Mouse (Mus musculus) embryo, embryonic 9.5 days (tissue): ENCODE data around the gene Ggta1.

Experiments used
- DNase-seq: peaks from one replicate; pipeline ENCODE4 v3.0.0-alpha.2; 2017; ENCODE audit errors: extremely low spot score

Gene Ggta1

DNA sequence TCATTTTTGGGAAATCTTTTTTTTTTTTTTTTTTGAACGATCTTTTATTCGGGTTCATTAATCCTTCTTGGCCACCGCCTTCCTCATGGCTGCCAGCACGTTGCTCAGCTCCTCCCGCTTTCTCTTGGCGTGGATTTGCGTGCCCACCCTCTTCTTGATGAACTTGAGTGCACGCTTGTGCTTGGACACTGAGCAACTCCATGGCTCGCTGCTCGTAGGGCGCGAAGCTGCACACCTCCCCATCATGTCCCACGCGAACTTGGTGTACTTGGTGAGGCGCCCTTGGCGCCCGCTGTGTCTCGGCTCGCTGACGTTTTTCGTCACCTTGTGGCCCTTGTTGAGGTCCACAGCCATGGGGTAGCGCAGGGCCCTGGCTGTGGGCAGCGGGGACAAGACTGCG, 28.1 kb upstream of the Ggta1 start:
- no peak for DNase-seq

DNA sequence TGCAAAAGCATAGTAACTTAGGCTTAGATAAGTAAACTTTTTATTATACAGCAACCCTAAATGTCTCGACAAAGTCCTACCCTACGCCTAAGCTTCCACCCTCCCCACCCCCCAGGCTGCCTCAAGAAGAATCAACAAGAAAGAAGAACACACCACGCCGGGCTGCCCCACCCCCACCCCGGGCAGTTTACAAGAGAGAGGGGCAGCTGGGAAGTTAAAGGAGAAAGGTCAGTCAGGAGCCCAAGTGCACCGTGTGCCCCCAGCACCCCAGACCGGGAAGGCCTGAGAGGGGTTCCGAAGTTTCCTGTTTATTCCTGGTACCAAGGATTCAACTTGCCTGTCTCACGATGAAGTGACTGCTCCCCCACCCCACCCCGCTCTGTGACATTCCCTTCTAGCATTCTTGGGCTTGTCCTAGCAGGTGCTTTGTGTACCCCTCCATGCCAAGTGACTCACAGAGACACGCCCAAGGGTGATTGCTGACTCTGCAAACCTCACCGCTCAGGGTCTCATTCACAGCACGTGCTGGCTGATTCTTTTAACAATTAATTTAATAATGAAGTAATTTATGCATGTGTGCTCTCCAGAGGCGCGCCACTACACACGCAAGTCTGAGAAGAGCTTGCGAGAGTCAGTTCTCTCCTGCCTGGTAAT, 27.6 kb upstream of the Ggta1 start:
- DNase-seq = no peak

DNA sequence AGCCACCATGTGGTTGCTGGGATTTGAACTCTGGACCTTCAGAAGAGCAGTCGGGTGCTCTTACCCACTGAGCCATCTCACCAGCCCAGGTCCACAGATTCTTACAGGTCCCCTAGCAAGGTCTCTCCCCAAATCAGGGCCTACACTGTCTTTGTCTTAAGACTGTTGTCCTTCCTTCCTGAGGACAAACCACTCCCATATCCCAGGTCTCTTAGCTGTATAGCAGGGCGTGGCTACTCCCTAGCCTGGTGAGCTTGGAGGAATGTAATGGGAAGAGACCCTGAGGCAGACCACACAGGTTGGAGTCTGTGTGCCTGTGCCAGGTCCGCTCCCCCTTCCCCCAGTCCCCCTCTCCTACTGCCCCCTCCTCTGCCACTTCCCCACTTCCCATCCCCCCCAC, 24.7 kb upstream of the Ggta1 start:
- DNase-seq = no peak

DNA sequence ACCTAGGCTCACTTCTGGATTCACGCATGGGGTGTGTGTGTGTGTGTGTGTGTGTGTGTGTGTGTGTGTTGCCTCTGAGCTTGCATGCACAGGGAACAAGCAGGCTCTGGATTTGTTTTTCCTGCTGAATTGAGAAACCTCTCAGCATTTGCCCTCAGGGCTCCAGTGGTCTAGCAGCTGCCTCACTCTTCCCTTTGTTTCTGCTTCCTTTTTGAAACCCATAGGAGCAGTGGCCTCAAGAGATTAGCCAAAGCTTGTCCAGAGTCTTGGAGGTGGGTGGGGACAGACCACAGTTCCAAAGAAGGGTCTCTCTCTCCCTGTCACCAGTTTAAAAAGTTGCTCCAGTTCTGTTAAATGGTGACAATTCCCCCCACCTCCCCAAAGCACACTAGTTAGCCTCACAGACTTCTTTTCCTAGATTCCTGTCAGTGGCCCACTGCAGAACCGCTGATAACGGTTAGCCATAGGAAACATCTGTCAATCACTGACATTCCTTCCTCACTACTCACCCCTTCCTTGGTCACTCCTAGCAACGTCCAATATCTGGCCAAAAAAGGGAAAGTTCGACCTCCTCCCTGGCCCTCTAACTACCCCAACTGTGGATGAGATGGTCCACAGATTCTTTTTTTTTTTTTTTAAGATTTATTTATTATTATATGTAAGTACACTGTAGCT, 24.1 kb upstream of the Ggta1 start:
- no peak for DNase-seq

DNA sequence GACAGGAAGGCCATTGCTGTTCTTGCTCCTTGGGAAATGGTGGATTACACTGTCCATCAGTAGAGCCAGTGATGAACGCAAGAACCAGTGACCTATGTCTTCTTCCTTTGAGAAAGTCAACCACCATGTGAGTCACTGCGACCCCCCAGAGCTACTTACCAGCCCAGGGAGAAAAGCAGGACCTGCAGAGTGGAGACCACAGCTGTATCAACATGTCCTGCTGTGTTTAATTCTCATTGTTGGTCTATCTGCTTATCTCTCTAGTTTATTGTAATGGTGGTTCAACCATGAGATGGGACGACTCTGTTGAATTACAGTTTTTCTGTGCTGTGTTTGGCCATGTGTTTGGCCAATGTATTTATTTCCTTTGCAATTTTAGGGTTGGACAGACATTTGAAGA, 21.1 kb upstream of the Ggta1 start:
- no peak for DNase-seq

DNA sequence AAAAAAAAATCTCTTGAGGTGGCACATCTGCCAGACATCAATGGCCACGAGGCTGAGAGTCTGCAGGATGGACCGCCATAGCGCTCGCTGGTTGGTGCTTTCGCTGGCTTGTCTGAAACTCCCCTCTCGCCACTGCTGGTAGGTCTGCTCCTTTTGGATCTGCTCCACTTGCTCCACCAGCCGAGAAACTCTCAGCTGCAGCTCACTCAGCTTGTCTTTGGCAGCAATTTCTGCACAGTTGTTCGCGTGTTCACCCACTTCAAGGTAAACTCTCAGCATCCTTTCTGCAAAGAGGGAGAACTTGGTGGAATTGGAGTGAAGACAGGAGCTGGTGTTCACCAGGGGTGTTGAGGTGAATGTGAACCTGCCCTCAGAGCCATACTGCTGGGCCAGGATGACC, 20.4 kb upstream of the Ggta1 start:
- no peak for DNase-seq

DNA sequence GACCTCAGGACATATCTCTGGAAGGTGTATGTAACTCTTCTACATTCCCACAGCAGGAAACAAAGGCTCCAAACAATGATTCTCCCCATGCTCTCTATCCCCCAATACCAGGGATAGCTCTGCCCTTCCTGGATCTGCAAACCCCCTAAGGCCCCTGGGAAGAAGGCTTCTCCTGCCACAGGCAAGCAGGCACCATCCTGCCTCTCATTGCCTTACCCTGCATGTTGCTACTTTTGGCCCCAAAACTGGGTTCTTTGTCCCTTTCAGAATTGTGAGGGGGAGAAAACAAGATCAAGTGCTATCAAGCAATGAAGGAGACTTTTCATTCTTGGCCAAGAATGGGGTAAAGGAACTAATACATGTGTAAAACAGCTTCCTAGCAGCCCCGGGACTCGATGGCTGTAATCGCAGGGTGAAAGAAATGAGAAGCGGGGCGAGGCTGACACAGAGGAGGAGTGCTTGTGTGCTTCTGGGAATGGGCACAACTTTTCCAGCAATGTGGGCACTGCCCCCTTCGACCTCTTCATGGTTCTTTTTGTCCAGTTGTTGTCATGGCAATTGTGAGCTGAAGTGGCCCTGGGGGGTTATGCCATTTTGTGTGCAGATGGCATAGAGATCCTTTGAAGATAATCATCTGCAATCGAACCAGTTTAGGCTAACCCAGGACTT, 18.4 kb upstream of the Ggta1 start:
- DNase-seq = no peak

DNA sequence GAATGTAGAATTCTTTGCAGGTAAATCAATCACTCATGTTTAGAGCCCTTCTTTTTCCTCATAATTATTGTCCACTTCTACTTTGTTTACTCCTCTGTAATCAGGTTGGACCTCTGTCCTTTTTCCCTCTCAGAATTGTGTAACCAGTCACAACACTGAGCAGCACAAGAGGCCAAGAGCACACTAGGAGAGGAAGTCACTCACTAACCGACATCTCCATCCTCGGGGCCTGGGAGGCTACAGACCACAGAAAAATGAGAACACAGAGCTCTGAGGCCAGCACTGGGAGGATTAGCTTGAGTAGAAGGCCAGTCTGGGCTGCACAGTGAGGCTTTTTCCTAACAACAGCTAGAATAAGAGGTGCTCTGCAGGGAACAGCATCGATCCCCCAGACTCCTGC, 17.0 kb upstream of the Ggta1 start:
- no peak for DNase-seq

DNA sequence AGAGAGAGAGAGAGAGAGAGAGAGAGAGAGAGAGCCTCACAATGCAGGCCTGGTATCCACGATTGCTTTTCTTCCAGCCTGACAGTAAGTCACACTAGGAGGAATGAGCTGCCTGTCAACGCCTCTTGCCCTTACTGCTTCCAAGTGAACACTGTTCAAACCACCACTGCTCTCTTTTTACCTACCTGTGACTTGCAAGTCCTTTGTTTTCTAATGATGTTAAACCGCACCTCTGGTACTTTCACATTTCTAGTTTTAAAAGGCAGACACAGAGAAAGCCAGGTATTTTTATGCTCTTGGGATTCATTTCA, 15.7 kb upstream of the Ggta1 start:
- DNase-seq = no peak

DNA sequence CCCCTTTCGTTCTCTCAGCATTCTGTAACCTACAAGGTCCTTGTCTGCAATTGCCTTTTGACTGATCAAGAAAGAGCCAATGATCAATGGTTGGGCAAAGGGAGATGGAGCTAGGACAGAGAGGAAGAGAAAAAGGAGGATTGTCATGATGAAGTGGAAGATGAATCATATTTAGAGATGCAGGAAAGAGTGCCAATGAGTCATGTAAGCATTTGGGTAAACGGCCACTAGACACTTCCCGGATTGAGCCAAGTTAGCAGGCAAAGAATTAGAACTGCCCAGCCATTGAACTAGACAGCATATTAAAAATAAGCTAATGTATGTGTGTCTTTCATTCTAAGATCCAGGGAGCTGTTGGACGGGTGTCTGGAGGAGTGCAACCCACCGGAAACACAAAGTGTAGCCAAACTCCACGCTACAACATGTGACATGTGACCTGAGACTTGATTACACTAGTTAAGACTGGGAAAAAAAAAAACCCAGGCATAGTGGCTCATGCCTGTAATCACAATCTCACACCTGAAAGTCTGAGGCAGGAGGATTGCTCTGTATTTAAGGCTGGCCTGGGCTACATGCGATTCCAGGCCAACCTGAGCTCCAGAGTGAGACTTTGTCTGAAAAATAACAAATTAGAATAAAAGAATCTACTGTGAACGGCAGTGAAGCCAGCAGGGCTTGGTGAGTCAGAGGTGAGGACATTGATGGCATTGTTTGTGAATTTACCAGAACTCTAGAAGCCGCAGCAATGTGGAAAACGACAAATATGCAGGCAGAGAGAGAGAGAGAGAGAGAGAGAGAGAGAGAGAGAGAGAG, 15.2 kb upstream of the Ggta1 start:
- DNase-seq = no peak

DNA sequence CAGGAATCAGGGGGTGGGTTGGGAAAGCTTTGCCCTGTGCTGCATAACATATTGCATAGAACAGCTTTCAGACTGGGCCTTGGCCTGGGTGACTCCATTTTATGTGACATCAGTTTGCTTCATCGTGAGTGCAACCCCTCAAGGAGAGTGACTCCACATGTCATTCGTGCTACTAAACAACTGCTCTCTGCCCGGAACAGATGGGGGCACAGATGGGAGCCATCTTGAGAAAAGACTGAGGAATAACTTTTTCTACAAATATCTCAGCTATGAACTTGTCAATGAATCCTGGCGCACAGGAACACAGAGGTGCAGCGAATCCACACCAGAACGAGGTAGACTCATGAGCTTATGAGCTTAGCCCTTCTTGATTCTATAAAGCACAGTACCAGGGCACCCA, 14.3 kb upstream of the Ggta1 start:
- no peak for DNase-seq

DNA sequence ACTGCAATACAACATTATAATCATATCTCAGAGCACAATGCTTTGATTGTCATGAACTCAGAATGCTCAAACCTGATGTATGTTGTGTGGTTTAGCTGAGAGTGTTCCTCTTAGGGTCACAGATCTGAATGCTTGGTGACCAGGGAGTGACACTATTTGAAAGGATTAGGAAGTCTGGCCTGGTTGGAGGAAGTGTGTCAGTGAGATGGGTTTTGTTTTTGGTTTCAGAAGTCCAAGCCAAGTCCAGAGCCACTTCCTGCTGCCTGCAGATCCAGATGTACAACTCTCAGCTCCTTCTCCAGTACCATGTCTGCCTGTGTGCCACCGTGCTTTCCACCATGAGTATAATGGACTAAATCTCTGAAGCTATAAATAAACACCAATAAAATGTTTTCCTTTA, 11.9 kb upstream of the Ggta1 start:
- no peak for DNase-seq

DNA sequence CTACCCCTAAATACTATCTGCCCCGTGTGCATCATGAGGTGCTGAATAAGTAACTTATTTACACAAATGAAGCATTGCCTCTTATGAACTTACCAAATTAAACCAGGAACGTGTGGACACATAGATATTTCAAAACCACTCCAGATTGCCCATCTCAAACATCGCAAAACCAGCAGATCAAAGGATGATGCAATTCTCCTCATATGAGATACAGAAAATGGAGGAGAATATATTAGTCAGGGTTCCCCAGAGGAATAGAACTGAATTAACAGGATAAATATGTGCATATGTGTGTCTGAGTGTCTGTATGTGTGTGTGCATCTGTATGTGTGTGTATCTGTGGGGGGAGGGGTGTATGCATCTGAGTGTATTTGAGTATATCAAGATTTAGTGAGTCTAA, 6.2 kb upstream of the Ggta1 start:
- no peak for DNase-seq

DNA sequence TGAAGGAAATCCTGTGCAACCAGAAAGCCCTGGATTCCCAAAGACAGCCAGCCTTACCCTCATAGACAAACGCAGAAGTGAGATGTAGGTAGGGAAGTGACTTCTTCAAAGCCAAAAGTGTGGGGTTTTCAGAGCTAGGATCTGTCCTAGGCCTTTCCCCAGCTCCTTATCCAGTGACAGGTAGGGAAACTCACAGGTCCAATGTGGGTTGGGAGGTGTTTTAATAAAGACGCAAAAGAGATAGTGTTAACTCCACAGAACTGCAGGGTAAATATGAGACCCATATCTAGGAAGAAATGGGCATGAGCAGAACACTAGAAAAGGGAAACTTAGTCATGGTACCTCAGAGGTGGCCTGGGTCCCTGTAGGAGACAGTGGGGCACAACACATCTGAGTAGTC, 5.2 kb upstream of the Ggta1 start:
- DNase-seq = no peak

DNA sequence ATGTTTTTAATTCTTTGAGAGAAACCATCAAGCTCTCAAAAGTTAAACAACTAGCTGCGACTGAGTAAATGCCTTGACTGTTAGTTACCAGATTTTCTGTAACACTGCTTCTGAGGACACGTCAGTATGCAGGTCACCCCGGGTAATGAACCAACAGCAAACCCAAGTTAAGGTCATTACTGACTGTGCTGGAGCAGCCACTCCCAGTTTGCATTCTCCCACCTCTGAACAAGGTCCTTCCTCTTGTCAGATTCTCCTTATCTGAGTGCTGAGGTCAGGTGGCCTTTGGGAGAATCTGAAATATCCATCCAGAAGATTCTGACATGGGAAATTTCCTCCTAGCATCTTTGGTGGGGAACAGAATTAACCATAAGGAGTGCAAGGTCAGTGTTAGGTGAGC, 4.8 kb upstream of the Ggta1 start:
- no peak for DNase-seq

DNA sequence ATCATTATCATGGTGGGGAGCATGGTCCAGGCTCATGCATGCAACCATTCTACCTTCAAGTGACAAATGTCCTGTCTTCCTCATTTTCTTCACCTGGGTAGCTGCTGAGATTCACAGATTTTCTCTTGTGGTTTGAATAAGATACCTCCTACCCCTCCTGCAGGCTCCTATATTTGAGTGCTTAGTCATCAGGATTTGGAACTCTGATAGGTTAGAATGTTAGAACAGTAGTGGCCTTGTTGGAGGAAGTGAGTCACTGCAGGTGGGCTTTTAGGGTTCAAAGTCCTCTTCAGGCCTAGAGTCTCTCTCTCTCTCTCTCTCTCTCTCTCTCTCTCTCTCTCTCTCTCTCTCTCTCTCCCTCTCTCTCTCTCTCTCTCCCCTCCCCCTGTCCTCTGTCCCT, 2.6 kb upstream of the Ggta1 start:
- no peak for DNase-seq

DNA sequence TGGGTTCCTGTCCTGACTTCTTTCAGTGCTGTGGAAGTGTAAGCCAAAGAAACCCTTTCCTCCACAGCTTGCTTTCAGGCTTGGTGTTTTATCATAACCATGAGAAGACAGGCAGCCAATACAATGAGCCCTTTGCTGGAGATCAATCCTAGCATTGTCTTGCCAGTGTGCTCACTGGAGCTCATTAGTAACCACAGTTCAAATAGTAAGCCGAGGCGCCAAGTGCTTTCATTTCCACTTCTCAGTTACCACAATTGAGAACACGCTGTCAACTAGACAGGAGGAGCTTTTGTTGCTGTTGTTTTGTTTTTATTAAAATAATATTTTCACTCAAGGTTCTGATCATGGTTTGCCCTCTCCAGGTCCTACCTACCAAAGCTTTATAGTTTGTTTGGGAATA, 1.5 kb upstream of the Ggta1 start:
- no peak for DNase-seq

DNA sequence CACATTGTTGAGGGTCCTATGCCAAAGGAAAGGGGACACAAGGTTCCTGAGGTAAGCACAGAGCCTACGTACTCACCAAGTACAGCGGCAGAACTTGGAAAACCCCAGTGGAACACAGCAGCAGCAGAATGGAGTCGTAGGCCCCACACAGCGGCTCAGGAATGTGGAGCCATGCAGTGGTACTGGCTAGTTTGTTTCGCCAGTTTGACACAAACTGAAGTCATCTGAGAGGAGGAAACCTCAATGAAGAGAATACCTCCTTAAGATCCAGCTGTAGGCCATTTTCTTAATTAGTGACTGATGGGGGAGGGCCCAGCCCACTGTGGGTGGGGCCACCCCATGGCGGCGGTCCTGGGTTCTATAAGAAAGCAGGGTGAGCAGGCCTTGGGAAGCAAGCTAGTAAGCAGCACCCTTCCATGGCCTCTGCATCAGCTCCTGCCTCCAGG, 1.1 kb upstream of the Ggta1 start:
- no peak for DNase-seq

DNA sequence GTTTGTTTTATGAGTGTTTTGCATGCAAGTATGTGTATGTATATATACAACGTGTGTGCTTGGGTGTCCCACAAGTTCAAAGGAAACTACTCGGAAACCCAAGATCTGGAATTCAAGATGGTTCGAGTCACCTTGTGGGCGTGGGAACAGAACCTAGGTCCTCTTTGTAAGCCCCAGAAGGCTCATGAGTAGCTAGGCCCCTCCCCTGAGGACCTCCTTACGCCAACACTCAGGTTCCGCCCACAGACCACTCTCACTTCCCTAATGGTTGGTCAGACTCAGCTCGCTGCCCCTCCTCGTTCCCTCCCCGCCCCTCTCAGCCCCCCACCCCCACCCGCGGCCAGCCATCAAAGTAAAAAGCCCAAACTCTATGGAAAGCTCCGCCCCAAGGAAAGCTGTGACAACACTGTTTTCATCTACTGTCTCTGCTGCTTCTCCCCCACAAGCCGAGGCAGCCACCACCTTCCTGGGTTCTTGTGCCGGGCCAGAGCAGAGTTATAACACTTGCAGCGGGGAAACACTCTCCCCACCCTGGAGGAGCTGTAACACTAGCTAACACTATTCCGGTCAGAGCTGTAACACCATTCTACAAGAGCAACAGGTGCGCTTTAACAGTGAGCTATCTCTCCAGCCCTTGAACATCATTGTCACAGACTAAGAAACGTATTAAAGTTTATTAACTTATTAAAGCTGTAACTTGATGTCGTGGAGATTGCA, 499 bp upstream of the Ggta1 start:
- peak; percentile 77 for DNase-seq

DNA sequence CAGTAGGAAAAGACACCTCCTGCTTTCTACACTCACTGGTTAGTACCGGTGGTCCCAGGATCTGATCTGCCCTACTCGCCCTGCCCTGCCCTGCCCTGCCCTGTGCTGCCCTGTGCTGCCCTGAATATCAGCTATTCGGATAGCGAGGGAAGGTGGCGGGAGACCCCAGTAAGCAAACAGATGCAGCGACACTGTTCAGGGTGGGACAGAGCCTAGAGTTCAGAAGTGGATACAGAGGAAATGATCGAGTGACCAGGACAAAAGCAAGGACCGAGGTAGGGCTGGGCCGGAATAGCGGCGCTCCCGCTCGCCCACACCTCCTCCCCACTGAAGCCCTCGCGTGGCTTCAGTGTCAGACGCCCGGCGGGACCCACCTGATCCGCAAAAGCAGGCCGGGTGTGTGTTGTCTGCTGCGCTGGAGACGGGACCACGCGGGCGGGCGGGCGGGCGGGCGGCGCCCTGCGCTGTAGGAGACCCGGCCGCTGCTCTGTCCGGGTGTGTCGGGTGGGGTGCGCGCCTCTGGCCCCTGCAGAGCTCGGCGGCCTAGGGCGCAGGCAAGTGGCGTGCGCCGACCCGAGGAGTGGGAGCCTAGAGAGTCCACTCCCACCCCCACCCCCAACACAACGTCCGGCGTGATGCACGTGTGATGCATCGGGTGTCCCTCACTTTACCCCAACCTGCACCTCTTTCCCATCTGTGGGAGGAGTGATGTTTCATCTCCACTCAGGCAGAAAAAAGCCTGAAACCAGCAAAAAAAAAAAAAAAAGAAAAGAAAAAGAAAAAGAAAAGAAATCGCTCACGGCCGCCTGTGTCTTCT, 852 bp downstream of the Ggta1 start:
- peak; percentile 66 for DNase-seq
